Mouse (Mus musculus) bone marrow, adult 2 months (tissue): ENCODE results near the gene Ginm1.

Experiments
- CTCF ChIP-seq: fragments of 200-500 bp; IDR thresholded peaks from 2 replicates; pipeline ENCODE4 v1.5.1; 2011; ENCODE audit warnings: low read length, control low read depth; ENCODE audit not compliant: control insufficient read depth, insufficient read depth
- POLR2A ChIP-seq: fragments of 200-500 bp; IDR thresholded peaks from 2 replicates; pipeline ENCODE4 v1.6.1; 2011; ENCODE audit warnings: low read depth, mild to moderate bottlenecking, control low read depth, low read length, borderline replicate concordance; ENCODE audit not compliant: control insufficient read depth

DNA sequence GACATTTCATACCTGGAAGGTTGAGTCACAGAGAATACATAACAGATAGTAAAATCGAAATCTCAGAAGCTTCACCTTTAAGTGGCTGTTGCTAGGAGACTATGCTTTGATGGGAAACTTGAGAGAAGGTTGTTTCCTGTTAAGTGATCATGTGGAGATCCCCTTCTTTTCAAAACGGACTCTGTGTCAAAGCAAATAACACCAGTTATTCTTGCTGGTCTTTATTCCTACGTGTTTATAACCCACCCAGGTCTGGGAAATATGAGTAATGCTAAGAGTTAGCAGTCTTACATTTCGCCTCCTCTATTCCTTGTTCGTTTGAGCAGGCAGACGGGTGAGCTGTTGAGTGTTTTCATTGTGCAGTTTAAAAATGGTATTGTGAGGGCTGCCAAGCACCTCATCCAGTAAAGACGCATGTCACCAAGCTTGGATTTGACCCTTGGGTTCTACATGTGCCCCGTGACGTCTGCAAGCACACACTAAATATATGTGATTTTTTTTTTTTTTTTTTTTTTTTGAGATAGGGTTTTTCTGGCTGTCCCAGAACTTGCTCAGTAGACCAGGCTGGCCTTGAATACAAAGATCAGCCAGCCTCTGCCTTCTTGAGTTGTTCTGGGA, 32.1 kb upstream of the Ginm1 start:
- TF ChIP-seq POLR2A: no peak
- no peak for TF ChIP-seq CTCF
